Mouse (Mus musculus): ENCODE results near the gene Pip4p1.

- TF ChIP-seq POLR2A (IDR thresholded peaks at IDR 0.05; ENCODE audit: extremely low read depth, insufficient read depth, low read length) (no peak), CTCF (IDR thresholded peaks at IDR 0.05; ENCODE audit: low read depth, low read length) (no peak)
Measured at GRCm38 (mm10) chr14:50973700-50974099, 43.0 kb upstream of the Pip4p1 start.

All from liver, adult 2 months (tissue).